Mouse (Mus musculus) MEL (cell line): ENCODE results near the gene Rinl. TPM values are rescaled to one million over a fixed set of nuclear protein-coding genes. Genes with fewer than 3 reads are reported as not detected.

Experiments used
- DNase-seq: peaks from one replicate; pipeline ENCODE4 v3.0.0; 2011; ENCODE audit warnings: low read depth, low spot score
- H3K27ac ChIP-seq: 2 replicates; pipeline ENCODE4 v1.5.1; 2012; ENCODE audit warnings: low read depth, mild to moderate bottlenecking, control low read depth, low read length, moderate library complexity; ENCODE audit not compliant: control insufficient read depth
- H3K27me3 ChIP-seq, 2 experiments: fragments of 150-350 bp in 1 of 2; sonication (generic) in 1 of 2; 2 replicates each; pipeline ENCODE4 v1.6.1; 2012; ENCODE audit warnings: low read length in 2 of 2, mild to moderate bottlenecking in 2 of 2, improper control_type of control experiment in 1 of 2, moderate library complexity in 1 of 2; ENCODE audit not compliant: insufficient read depth in 2 of 2, control insufficient read depth in 1 of 2
- H3K36me3 ChIP-seq, 2 experiments: 2 replicates each; pipeline ENCODE4 v1.6.1; 2012 to 2014; ENCODE audit warnings: low read length in 2 of 2, improper control_type of control experiment in 1 of 2, inconsistent platforms in 1 of 2, mild to moderate bottlenecking in 1 of 2; ENCODE audit not compliant: insufficient read depth in 2 of 2, control insufficient read depth in 1 of 2
- H3K4me1 ChIP-seq, 2 experiments: fragments of 150-350 bp in 1 of 2; sonication (generic) in 1 of 2; 2 replicates each; pipeline ENCODE4 v1.6.1; 2012; ENCODE audit warnings: low read length in 2 of 2, improper control_type of control experiment in 1 of 2, mild to moderate bottlenecking in 1 of 2; ENCODE audit not compliant: insufficient read depth in 2 of 2, control insufficient read depth in 1 of 2
- H3K4me3 ChIP-seq, 2 experiments: fragments of 150-350 bp in 1 of 2; sonication (generic) in 1 of 2; 2 replicates each; pipeline ENCODE4 v1.5.1; 2012; ENCODE audit warnings: low read depth in 2 of 2, low read length in 2 of 2, mild to moderate bottlenecking in 2 of 2, moderate library complexity in 2 of 2, control low read depth in 1 of 2, improper control_type of control experiment in 1 of 2; ENCODE audit not compliant: control insufficient read depth in 1 of 2, insufficient read depth in 1 of 2
- H3K79me2 ChIP-seq: 2 replicates; pipeline ENCODE4 v1.6.1; 2012; ENCODE audit warnings: mild to moderate bottlenecking, low read length, moderate library complexity; ENCODE audit not compliant: control insufficient read depth, poor library complexity, insufficient read depth
- H3K9ac ChIP-seq: 2 replicates; pipeline ENCODE4 v1.6.1; 2012; ENCODE audit warnings: low read depth, mild to moderate bottlenecking, control low read depth, low read length, moderate library complexity; ENCODE audit not compliant: control insufficient read depth, poor library complexity, severe bottlenecking
- H3K9me3 ChIP-seq: fragments of 150-350 bp; sonication (generic); replicated peaks from 2 replicates; pipeline ENCODE4 v1.6.1; 2012; ENCODE audit warnings: mild to moderate bottlenecking, low read length, improper control_type of control experiment, moderate library complexity; ENCODE audit not compliant: insufficient read depth
- BHLHE40 ChIP-seq: IDR thresholded peaks from 2 replicates; pipeline ENCODE4 v1.6.1; 2012; ENCODE audit warnings: low read depth, mild to moderate bottlenecking, inconsistent platforms, low read length, improper control_type of control experiment, borderline replicate concordance
- CHD1 ChIP-seq: IDR thresholded peaks from 2 replicates; pipeline ENCODE4 v1.6.1; 2012; ENCODE audit warnings: low read depth, mild to moderate bottlenecking, inconsistent platforms, low read length, improper control_type of control experiment
- CHD2 ChIP-seq: IDR thresholded peaks from 2 replicates; pipeline ENCODE4 v1.6.1; 2011; ENCODE audit warnings: low read length, improper control_type of control experiment
- CTCF ChIP-seq, 3 experiments: IDR thresholded peaks in 2 of 3; conservative IDR thresholded peaks in 1 of 3; 2 replicates each; pipeline ENCODE4 v1.5.1; 2011 to 2012; ENCODE audit warnings: low read length in 3 of 3, low read depth in 2 of 3, mild to moderate bottlenecking in 2 of 3, improper control_type of control experiment in 1 of 3, inconsistent platforms in 1 of 3, mixed read lengths in 1 of 3, moderate library complexity in 1 of 3; ENCODE audit not compliant: control insufficient read depth in 1 of 3, insufficient read depth in 1 of 3, poor library complexity in 1 of 3, severe bottlenecking in 1 of 3
- E2F4 ChIP-seq: IDR thresholded peaks from 2 replicates; pipeline ENCODE4 v1.6.1; 2011; ENCODE audit warnings: low read depth, low read length, improper control_type of control experiment, borderline replicate concordance
- EP300 ChIP-seq, 2 experiments: IDR thresholded peaks; 2 replicates each; pipeline ENCODE4 v1.6.1; 2011; ENCODE audit warnings: improper control_type of control experiment in 2 of 2, low read length in 2 of 2, low read depth in 1 of 2, mild to moderate bottlenecking in 1 of 2
- ETS1 ChIP-seq: IDR thresholded peaks from 2 replicates; pipeline ENCODE4 v1.6.1; 2012; ENCODE audit warnings: low read depth, mild to moderate bottlenecking, inconsistent platforms, low read length, improper control_type of control experiment, moderate library complexity
- HCFC1 ChIP-seq: IDR thresholded peaks from 2 replicates; pipeline ENCODE4 v1.6.1; 2012; ENCODE audit warnings: low read depth, mild to moderate bottlenecking, inconsistent platforms, low read length, improper control_type of control experiment, moderate library complexity
- MAFK ChIP-seq: IDR thresholded peaks from 2 replicates; pipeline ENCODE4 v1.6.1; 2011; ENCODE audit warnings: low read depth, mild to moderate bottlenecking, low read length, improper control_type of control experiment, borderline replicate concordance
- MEF2A ChIP-seq: IDR thresholded peaks from 2 replicates; pipeline ENCODE4 v1.6.1; 2014; ENCODE audit warnings: low read depth, mild to moderate bottlenecking, inconsistent platforms, low read length, improper control_type of control experiment; ENCODE audit not compliant: poor library complexity, insufficient replicate concordance, severe bottlenecking; ENCODE audit errors: extremely low read depth
- MXI1 ChIP-seq: IDR thresholded peaks from 2 replicates; pipeline ENCODE4 v1.6.1; 2011; ENCODE audit warnings: mild to moderate bottlenecking, low read depth, low read length, improper control_type of control experiment
- MYB ChIP-seq: IDR thresholded peaks from 2 replicates; pipeline ENCODE4 v1.6.1; 2011; ENCODE audit warnings: mild to moderate bottlenecking, low read depth, low read length, improper control_type of control experiment
- POLR2AphosphoS2 ChIP-seq: IDR thresholded peaks from 2 replicates; pipeline ENCODE4 v1.6.1; 2011; ENCODE audit warnings: low read length, improper control_type of control experiment
- RAD21 ChIP-seq: IDR thresholded peaks from 2 replicates; pipeline ENCODE4 v1.6.1; 2011; ENCODE audit warnings: mild to moderate bottlenecking, low read depth, low read length, improper control_type of control experiment
- RCOR1 ChIP-seq: IDR thresholded peaks from 2 replicates; pipeline ENCODE4 v1.6.1; 2012; ENCODE audit warnings: low read depth, mild to moderate bottlenecking, inconsistent platforms, low read length, improper control_type of control experiment
- SIN3A ChIP-seq: IDR thresholded peaks from 2 replicates; pipeline ENCODE4 v1.6.1; 2012; ENCODE audit warnings: low read length, improper control_type of control experiment, inconsistent platforms
- SMC3 ChIP-seq: IDR thresholded peaks from 2 replicates; pipeline ENCODE4 v1.6.1; 2011; ENCODE audit warnings: low read depth, low read length, improper control_type of control experiment
- TAL1 ChIP-seq: IDR thresholded peaks from 2 replicates; pipeline ENCODE4 v1.6.1; 2012; ENCODE audit warnings: mild to moderate bottlenecking, inconsistent platforms, low read length, moderate library complexity, mixed read lengths
- TBP ChIP-seq: IDR thresholded peaks from 2 replicates; pipeline ENCODE4 v1.8.0; 2011; ENCODE audit warnings: low read depth, low read length, improper control_type of control experiment
- UBTF ChIP-seq: IDR thresholded peaks from 2 replicates; pipeline ENCODE4 v1.6.1; 2012; ENCODE audit warnings: low read depth, mild to moderate bottlenecking, inconsistent platforms, low read length, improper control_type of control experiment, moderate library complexity, borderline replicate concordance; ENCODE audit not compliant: insufficient read depth
- ZC3H11A ChIP-seq: IDR thresholded peaks from 2 replicates; pipeline ENCODE4 v1.6.1; 2012; ENCODE audit warnings: low read depth, mild to moderate bottlenecking, inconsistent platforms, low read length, improper control_type of control experiment
- ZMIZ1 ChIP-seq: IDR thresholded peaks from 2 replicates; pipeline ENCODE4 v1.6.1; 2012; ENCODE audit warnings: low read depth, mild to moderate bottlenecking, inconsistent platforms, low read length, improper control_type of control experiment, moderate library complexity
- ZNF384 ChIP-seq: IDR thresholded peaks from 2 replicates; pipeline ENCODE4 v1.6.1; 2012; ENCODE audit warnings: low read depth, mild to moderate bottlenecking, inconsistent platforms, low read length, improper control_type of control experiment
- polyA plus RNA-seq, 2 experiments: library from polyadenylated mRNA; stranded (reverse) in 1 of 2; unstranded in 1 of 2; fragments of >175 nt in 1 of 2; fragments of >200 nt in 1 of 2; gene quantifications; 2 replicates each; pipeline versions ENCODE4 v1.2.1 to v1.2.4; 2012; ENCODE audit warnings: low replicate concordance in 2 of 2, low read depth in 1 of 2; ENCODE audit not compliant: insufficient read length in 2 of 2, insufficient read depth in 1 of 2, missing spikeins in 1 of 2
- total RNA-seq: library from RNA; depleted of rRNA; stranded (reverse); fragments of 300-350 nt; gene quantifications from 2 replicates; pipeline ENCODE4 v1.2.3, GENCODE M21; 2012

Gene Rinl
- total and polyA plus RNA-seq, 3 experiments, result 39.9 to 63.9 TPM; not detected in 1

GRCm38 (mm10) chr7:28780067-28780658 lies 8.6 kb upstream of the Rinl start:
- 0 out of 2 replicates have a peak overlapping the region, but pooled peaks have one; percentile 5 for H3K9ac ChIP-seq
- H3K27me3 ChIP-seq, result no peaks in the 10 kb centered on the region
- peak; percentile 91 for DNase-seq
- peaks cover 0 to 2% of the 10 kb centered on the region in 2 experiments; a peak in 2 of 4 replicates for H3K36me3 ChIP-seq
- TF ChIP-seq ZNF384, result peak; percentile 59
- TF ChIP-seq SIN3A, result peak; percentile 64
- peak; percentile 97 for TF ChIP-seq SMC3
- no peak for TF ChIP-seq EP300 (IDR thresholded peaks at IDR 0.05; ENCODE audit: low read depth in 1 of 2, low read length in 2 of 2)
- peak; percentile 83 for TF ChIP-seq ZC3H11A
- TF ChIP-seq TBP, result peak; percentile 62; the same call in 1 of the 2 replicates
- TF ChIP-seq CTCF (IDR thresholded peaks at IDR 0.05 in 2 of 3, conservative IDR thresholded peaks at IDR 0.05 in 1 of 3; ENCODE audit: control insufficient read depth in 1 of 3, insufficient read depth in 1 of 3, low read depth in 2 of 3, low read length in 3 of 3, poor library complexity in 1 of 3, severe bottlenecking in 1 of 3), result peak; percentile 74 to 90 (median 76)
- peak; percentile 87 for TF ChIP-seq RAD21
- TF ChIP-seq UBTF, result no peak
- no peak for TF ChIP-seq CHD2
- TF ChIP-seq ETS1, result peak; percentile 41; the same call in 1 of the 2 replicates
- H3K4me3 ChIP-seq, result no peak overlapping the region
- no peaks in the 10 kb centered on the region for H3K79me2 ChIP-seq
- H3K9me3 ChIP-seq, result no peaks in the 10 kb centered on the region
- H3K4me1 ChIP-seq, result peaks cover 0 to 4% of the 10 kb centered on the region in 2 experiments; a peak in 2 of 4 replicates
- no peak overlapping the region for H3K27ac ChIP-seq

- Histone ChIP-seq H3K9me3 (no peaks in the 10 kb centered on the region), H3K27me3 (no peaks in the 10 kb centered on the region), H3K4me1 (peaks cover 0 to 4% of the 10 kb centered on the region in 2 experiments; a peak in 2 of 4 replicates), H3K9ac (no peak overlapping the region)
- no peak for DNase-seq
- no peak for TF ChIP-seq POLR2AphosphoS2
- TF ChIP-seq RAD21, result no peak
- TF ChIP-seq BHLHE40, result no peak
- no peak for TF ChIP-seq HCFC1
- TF ChIP-seq MEF2A, result no peak
- no peak for TF ChIP-seq MXI1
- TF ChIP-seq ETS1, result no peak
- no peak for TF ChIP-seq SIN3A
- TF ChIP-seq TBP, result no peak
- no peak for TF ChIP-seq RCOR1
- TF ChIP-seq E2F4, result no peak
- TF ChIP-seq CHD2, result no peak
- no peak for TF ChIP-seq ZNF384
- no peak for TF ChIP-seq CHD1
- TF ChIP-seq SMC3, result no peak
- no peak for TF ChIP-seq MAFK
- no peak for TF ChIP-seq MYB
- TF ChIP-seq ZMIZ1, result no peak
- TF ChIP-seq TAL1, result no peak
- TF ChIP-seq, all 39 proteins: peak for 0
- no peak overlapping the region for H3K27ac ChIP-seq
- H3K79me2 ChIP-seq, result no peaks in the 10 kb centered on the region
- H3K4me3 ChIP-seq, result no peak overlapping the region
- peaks cover 0 to 2% of the 10 kb centered on the region in 2 experiments; a peak in 2 of 4 replicates for H3K36me3 ChIP-seq
Measured at GRCm38 (mm10) chr7:28780857-28781256, 7.9 kb upstream of the Rinl start.
